Mouse (Mus musculus): ENCODE measurements at regions not wholly inside any gene's neighbourhood (a gene's known extent, or its start where the extent isn't known, plus 50 kb on each side); places are given as distances from the start of the nearest gene placed in this dataset.
A peak's percentile ranks its signal among the peaks of the same experiment; 100 is the strongest.

- no peak for DNase-seq (ENCODE audit: low spot score in 2 of 2)
These were observed 118.7 kb downstream of the Foxa2 start for GRCm38 (mm10) chr2:147927792-147928670.

GRCm38 (mm10) chr2:147926861-147927260 lies 119.9 kb downstream of the Foxa2 start:
- no peak for DNase-seq (ENCODE audit: low spot score in 2 of 2)

GRCm38 (mm10) chr2:147907341-147907740 lies 139.4 kb downstream of the Foxa2 start:
- DNase-seq (ENCODE audit: low spot score in 2 of 2): no peak

- no peak for DNase-seq (ENCODE audit: low spot score in 2 of 2)
These were observed 140.7 kb downstream of the Foxa2 start for GRCm38 (mm10) chr2:147905759-147906740.

GRCm38 (mm10) chr2:147905118-147905517 lies 141.7 kb downstream of the Foxa2 start:
- no peak for DNase-seq (ENCODE audit: low spot score in 2 of 2)

- no peak for DNase-seq (ENCODE audit: low spot score in 2 of 2)
These were observed 147.5 kb downstream of the Foxa2 start for GRCm38 (mm10) chr2:147899236-147899635.

- DNase-seq (ENCODE audit: low spot score in 2 of 2): peak in 1 of 2 experiments; percentile 33
These were observed 151.1 kb downstream of the Foxa2 start for GRCm38 (mm10) chr2:147895691-147896090.

- no peak for DNase-seq (ENCODE audit: low spot score in 2 of 2)
These were observed 152.6 kb downstream of the Foxa2 start for GRCm38 (mm10) chr2:147894213-147894612.

GRCm38 (mm10) chr2:147886191-147886590 lies 160.6 kb downstream of the Foxa2 start:
- no peak for DNase-seq (ENCODE audit: low spot score in 2 of 2)

GRCm38 (mm10) chr2:147877907-147878306 lies 168.9 kb downstream of the Foxa2 start:
- DNase-seq (ENCODE audit: low spot score in 2 of 2): no peak

GRCm38 (mm10) chr2:147877543-147877904 lies 169.2 kb downstream of the Foxa2 start:
- DNase-seq (ENCODE audit: low spot score in 2 of 2): no peak

GRCm38 (mm10) chr2:147876708-147877542 lies 169.8 kb downstream of the Foxa2 start:
- DNase-seq (ENCODE audit: low spot score in 2 of 2): no peak

GRCm38 (mm10) chr2:147872972-147873371 lies 173.8 kb downstream of the Foxa2 start:
- no peak for DNase-seq (ENCODE audit: low spot score in 2 of 2)

GRCm38 (mm10) chr2:147851186-147851802 lies 195.5 kb downstream of the Foxa2 start:
- no peak for DNase-seq (ENCODE audit: low spot score in 2 of 2)

- no peak for DNase-seq (ENCODE audit: low spot score in 2 of 2)
These were observed 199.6 kb downstream of the Foxa2 start for GRCm38 (mm10) chr2:147846968-147847749.

- DNase-seq (ENCODE audit: low spot score in 2 of 2): no peak
These were observed 201.5 kb downstream of the Foxa2 start for GRCm38 (mm10) chr2:147845256-147845655.

- no peak for DNase-seq (ENCODE audit: low spot score in 2 of 2)
These were observed 205.8 kb downstream of the Foxa2 start for GRCm38 (mm10) chr2:147840936-147841335.

GRCm38 (mm10) chr2:147838613-147839012 lies 208.2 kb downstream of the Foxa2 start:
- DNase-seq (ENCODE audit: low spot score in 2 of 2): no peak

- no peak for DNase-seq (ENCODE audit: low spot score in 2 of 2)
These were observed 216.2 kb downstream of the Foxa2 start for GRCm38 (mm10) chr2:147830551-147830950.

GRCm38 (mm10) chr2:147816951-147817350 lies 229.8 kb downstream of the Foxa2 start:
- no peak for DNase-seq (ENCODE audit: low spot score in 2 of 2)
